Mouse (Mus musculus): ENCODE data around the gene Notch3. TPM values are rescaled to one million over a fixed set of nuclear protein-coding genes. Genes with fewer than 3 reads are reported as not detected.

Gene Notch3
- total RNA-seq, 1 experiment from 2014 or later, result 11.3 TPM

- DNase-seq, result no peak
Observed at GRCm38 (mm10) chr17:32092241-32092619, 74.4 kb downstream of the Notch3 start.

- peak; percentile 77 for DNase-seq
Observed at GRCm38 (mm10) chr17:32091364-32092240, 75.0 kb downstream of the Notch3 start.

- DNase-seq, result no peak
Observed at GRCm38 (mm10) chr17:32091032-32091363, 75.7 kb downstream of the Notch3 start.

GRCm38 (mm10) chr17:32087069-32087468 is 79.6 kb downstream of the Notch3 start:
- no peak for DNase-seq

GRCm38 (mm10) chr17:32083351-32083750 is 83.3 kb downstream of the Notch3 start:
- no peak for DNase-seq

- DNase-seq, result peak; percentile 62
Observed at GRCm38 (mm10) chr17:32075164-32075563, 91.5 kb downstream of the Notch3 start.

- no peak for DNase-seq
Observed at GRCm38 (mm10) chr17:32074658-32075057, 92.0 kb downstream of the Notch3 start.

- peak; percentile 92 for DNase-seq
Observed at GRCm38 (mm10) chr17:32073359-32073758, 93.3 kb downstream of the Notch3 start.

Other genes with a start within 250 kb of the Notch3 start
- gene Rrp1b, start 130.8 kb downstream of the Notch3 start, total RNA-seq (2021), result 27.5 and 29.5 TPM in 2 replicates
- gene Hsf2bp, start 130.5 kb downstream of the Notch3 start, total RNA-seq (2021), result 0.76 and 1.2 TPM in 2 replicates
- not detected in 2 replicates for gene Ephx3, start 22.7 kb upstream of the Notch3 start, total RNA-seq (2021)
- 122 and 143 TPM in 2 replicates for gene Brd4, start 117.9 kb upstream of the Notch3 start, total RNA-seq (2021)
- gene Akap8, start 154.4 kb upstream of the Notch3 start, total RNA-seq (2021), result 85.2 and 89.0 TPM in 2 replicates
- 163 and 192 TPM in 2 replicates for gene Akap8l, start 183.8 kb upstream of the Notch3 start, total RNA-seq (2021)
- gene Wiz, start 222.6 kb upstream of the Notch3 start, total RNA-seq (2021), result 55.4 and 58.3 TPM in 2 replicates
- 0.57 and 1.2 TPM in 2 replicates for gene Rasal3, start 236.7 kb upstream of the Notch3 start, total RNA-seq (2021)

Measured in adrenal gland, postnatal 25 days (tissue).